Mouse (Mus musculus): ENCODE data around the gene Rec8. TPM values are rescaled to one million over a fixed set of nuclear protein-coding genes. Genes with fewer than 3 reads are reported as not detected.

The Rec8 gene
- total and polyA plus RNA-seq, 3 experiments, result not detected

DNA sequence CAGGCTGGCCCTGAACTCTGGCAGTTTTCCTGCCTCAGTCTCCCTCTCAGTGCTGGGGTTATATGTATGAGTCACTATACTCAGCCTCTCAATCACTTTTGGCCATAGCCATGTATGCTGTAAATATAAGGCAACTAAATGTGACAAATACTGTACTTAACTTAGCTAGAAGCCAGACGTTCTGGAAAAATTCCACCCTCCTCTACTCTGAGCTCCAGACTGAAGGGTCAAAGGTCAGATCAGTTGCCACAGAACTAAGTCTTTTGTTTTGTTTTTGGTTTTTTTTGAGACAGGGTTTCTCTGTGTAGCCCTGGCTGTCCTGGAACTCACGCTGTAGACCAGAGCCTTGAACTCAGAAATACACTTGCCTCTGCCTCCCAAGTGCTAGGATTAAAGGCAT lies 2.0 kb upstream of the Rec8 start:
- Histone ChIP-seq H3K4me3 (replicated peaks in 1 of 3; ENCODE audit: low read depth in 2 of 3, low read length in 2 of 3, poor library complexity in 1 of 3) (no peak overlapping the region), H3K4me1 (ENCODE audit: control insufficient read depth in 1 of 2, insufficient read depth in 2 of 2) (no peaks in the 10 kb centered on the region), H3K4me2 (ENCODE audit: insufficient read depth, low read depth, poor library complexity, severe bottlenecking) (no peak overlapping the region), H3K27me3 (replicated peaks) (no peaks in the 10 kb centered on the region), H3K36me3 (replicated peaks in 1 of 2; ENCODE audit: control insufficient read depth in 1 of 2, insufficient read depth in 1 of 2, low read length in 1 of 2) (peaks cover 0 to 2% of the 10 kb centered on the region in 2 experiments), H3K9ac (ENCODE audit: insufficient read depth, low read depth) (no peak overlapping the region), H3K9me3 (replicated peaks; ENCODE audit: low read length) (no peaks in the 10 kb centered on the region), H3K79me2 (replicated peaks; ENCODE audit: control insufficient read depth, extremely low read depth, insufficient read depth, poor library complexity, severe bottlenecking) (no peaks in the 10 kb centered on the region), H3K27ac (ENCODE audit: insufficient read depth, low read depth) (no peak overlapping the region)
- TF ChIP-seq CHD1 (IDR thresholded peaks at IDR 0.05; ENCODE audit: low read depth, low read length) (no peak), ZC3H11A (IDR thresholded peaks at IDR 0.05; ENCODE audit: low read depth, low read length) (no peak), CTCF (conservative IDR thresholded peaks at IDR 0.05 in 1 of 2, IDR thresholded peaks at IDR 0.05 in 1 of 2; ENCODE audit: low read depth in 2 of 2, low read length in 2 of 2) (no peak), POLR2A (IDR thresholded peaks at IDR 0.05; ENCODE audit: low read depth, low read length) (no peak), MXI1 (IDR thresholded peaks at IDR 0.05; ENCODE audit: low read depth, low read length) (no peak)
- no peak for DNase-seq (ENCODE audit: extremely low read depth)
- in situ Hi-C loops (cut with MboI; ENCODE audit: low pct_ligation_motif_present, low pct_unique_long_range_greater_than_20kb, low sequenced_read_pairs) (no loop called here), dilution Hi-C loops (cut with MboI; ENCODE audit: extremely low pct_ligation_motif_present, extremely low pct_unique_long_range_greater_than_20kb, low sequenced_read_pairs) (no loop called here)

DNA sequence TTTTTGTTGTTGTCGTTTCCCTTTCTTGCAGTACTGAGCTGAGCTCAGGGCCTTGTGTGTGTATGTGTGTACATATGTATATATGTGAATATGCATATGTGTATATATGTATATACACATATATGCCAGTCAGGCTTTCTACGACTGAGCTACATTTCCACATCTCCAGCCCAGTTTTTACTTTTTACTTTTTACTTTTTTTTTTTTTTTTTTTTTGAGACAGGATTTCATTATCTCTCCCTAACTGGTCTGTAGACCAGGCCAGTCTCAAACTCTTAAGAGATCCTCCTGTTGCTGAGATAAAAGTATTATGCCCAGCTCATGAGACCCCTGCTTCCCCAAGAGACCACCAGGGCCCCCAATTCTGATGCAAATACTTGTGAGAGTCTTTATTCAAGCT lies 993 bp upstream of the Rec8 start:
- H3K4me1 ChIP-seq (ENCODE audit: control insufficient read depth in 1 of 2, insufficient read depth in 2 of 2), result no peaks in the 10 kb centered on the region
- no peaks in the 10 kb centered on the region for H3K27me3 ChIP-seq (replicated peaks)
- DNase-seq (ENCODE audit: extremely low read depth), result no peak
- dilution Hi-C loops (cut with MboI; ENCODE audit: extremely low pct_ligation_motif_present, extremely low pct_unique_long_range_greater_than_20kb, low sequenced_read_pairs), result no loop called here
- no peaks in the 10 kb centered on the region for H3K9me3 ChIP-seq (replicated peaks; ENCODE audit: low read length)
- H3K36me3 ChIP-seq (replicated peaks in 1 of 2; ENCODE audit: control insufficient read depth in 1 of 2, insufficient read depth in 1 of 2, low read length in 1 of 2), result no peaks in the 10 kb centered on the region
- H3K27ac ChIP-seq (ENCODE audit: insufficient read depth, low read depth), result no peak overlapping the region
- H3K79me2 ChIP-seq (replicated peaks; ENCODE audit: control insufficient read depth, extremely low read depth, insufficient read depth, poor library complexity, severe bottlenecking), result no peaks in the 10 kb centered on the region
- TF ChIP-seq JUN (IDR thresholded peaks at IDR 0.05; ENCODE audit: insufficient read depth, low read depth, low read length) (no peak), GABPA (IDR thresholded peaks at IDR 0.05; ENCODE audit: insufficient replicate concordance, low read depth, low read length) (no peak), BHLHE40 (IDR thresholded peaks at IDR 0.05; ENCODE audit: low read depth, low read length) (no peak), RAD21 (IDR thresholded peaks at IDR 0.05; ENCODE audit: low read depth, low read length) (no peak), ZKSCAN1 (IDR thresholded peaks at IDR 0.05; ENCODE audit: borderline replicate concordance, low read depth, low read length) (no peak), HCFC1 (IDR thresholded peaks at IDR 0.05; ENCODE audit: low read depth, low read length) (no peak), JUND (conservative IDR thresholded peaks at IDR 0.05; ENCODE audit: low read depth, low read length) (no peak), MEF2A (IDR thresholded peaks at IDR 0.05; ENCODE audit: borderline replicate concordance, low read depth, low read length) (no peak), ETS1 (conservative IDR thresholded peaks at IDR 0.05; ENCODE audit: low read depth, low read length) (no peak), ZMIZ1 (IDR thresholded peaks at IDR 0.05; ENCODE audit: low read depth, low read length) (no peak), ZC3H11A (IDR thresholded peaks at IDR 0.05; ENCODE audit: low read depth, low read length) (no peak), TCF12 (IDR thresholded peaks at IDR 0.05; ENCODE audit: low read depth, low read length) (no peak), CHD1 (IDR thresholded peaks at IDR 0.05; ENCODE audit: low read depth, low read length) (no peak)
- in situ Hi-C loops (cut with MboI; ENCODE audit: low pct_ligation_motif_present, low pct_unique_long_range_greater_than_20kb, low sequenced_read_pairs), result no loop called here
- H3K4me3 ChIP-seq (replicated peaks in 1 of 3; ENCODE audit: low read depth in 2 of 3, low read length in 2 of 3, poor library complexity in 1 of 3), result no peak overlapping the region
- no peak overlapping the region for H3K4me2 ChIP-seq (ENCODE audit: insufficient read depth, low read depth, poor library complexity, severe bottlenecking)
- no peak overlapping the region for H3K9ac ChIP-seq (ENCODE audit: insufficient read depth, low read depth)

Data from CH12.LX (cell line).